Mouse (Mus musculus) A20 (cell line): ENCODE measurements around the gene Abr.

Experiments used
- DNase-seq: peaks from one replicate; pipeline ENCODE4 v3.0.0-alpha.2; 2011; ENCODE audit warnings: low read depth, low spot score

Abr gene

DNA sequence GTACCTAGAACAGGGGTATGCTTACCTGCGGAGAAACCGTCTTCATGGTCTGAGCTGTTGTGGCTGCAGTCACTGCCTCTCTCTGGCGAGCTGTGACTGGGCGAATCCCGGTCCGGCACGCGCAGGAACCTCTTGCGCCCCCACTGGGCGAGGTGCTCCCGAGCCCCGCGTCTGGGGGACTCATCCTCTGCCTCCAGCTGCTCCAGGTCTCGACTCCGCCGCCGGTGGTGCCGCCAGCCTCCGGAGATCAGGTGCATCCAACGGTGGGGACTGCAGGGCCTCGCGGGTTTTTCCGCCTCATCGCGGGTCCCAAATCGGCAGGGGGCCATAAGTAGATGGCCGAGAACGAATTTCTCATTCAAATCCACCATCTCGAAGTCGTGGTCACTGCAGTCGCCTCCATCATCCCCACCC, at the start of gene Abr:
Gene Abr (minus strand): TSS at position 163 of the 414 bp plus-strand sequence.
- peak; percentile 64 for DNase-seq

DNA sequence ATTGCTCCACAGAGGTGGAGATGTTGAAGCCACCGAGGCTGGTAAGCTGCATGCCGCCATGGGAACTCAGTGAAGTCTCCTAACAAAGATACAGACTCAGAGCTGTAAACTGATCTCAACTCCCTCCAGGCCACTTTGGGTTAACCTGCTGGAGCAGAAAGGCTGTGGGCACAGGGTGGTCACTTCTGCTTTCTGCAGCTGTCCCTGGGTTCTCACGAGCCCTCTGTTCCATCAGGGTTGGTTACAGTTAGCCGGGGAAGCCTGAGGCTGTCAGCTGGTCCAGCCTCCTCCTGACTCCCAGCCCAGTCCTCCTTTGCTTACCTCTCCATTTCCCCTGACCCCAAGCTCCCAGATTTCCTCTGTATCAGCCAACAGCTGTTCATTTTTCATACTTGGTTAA, 45.7 kb upstream of the Abr start:
- DNase-seq = peak; percentile 27

DNA sequence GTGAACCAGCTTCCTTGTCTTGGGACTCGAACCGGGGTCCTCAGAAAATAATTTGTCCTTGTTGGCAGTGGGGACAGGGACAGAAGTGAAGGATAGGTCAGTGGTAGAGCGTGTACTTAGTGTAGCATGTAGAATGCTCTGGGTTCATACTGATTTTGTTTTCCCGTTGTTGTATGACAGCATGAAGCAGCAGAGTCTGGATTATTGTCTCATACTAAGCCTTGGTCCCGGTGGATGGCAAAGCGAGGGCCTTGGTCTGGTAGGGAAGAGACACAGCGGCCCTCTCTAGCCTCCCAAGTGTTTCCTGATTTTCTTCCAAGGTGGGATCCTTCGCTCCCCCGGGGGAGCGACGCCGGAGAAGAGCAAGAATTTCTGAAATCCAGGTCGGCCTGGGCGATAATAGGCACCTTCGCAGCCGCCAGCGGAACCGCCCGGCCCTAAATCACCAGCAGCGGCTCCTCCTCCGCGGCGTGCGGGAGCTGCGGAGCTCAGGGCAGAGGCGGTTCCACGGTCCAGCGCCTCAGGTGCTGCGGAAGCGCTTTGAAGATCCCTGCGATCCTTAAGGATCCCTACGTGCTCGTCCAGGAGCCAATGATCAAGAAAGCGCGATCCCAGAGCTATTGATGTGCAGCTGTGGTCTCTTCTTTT, 44.0 kb upstream of the Abr start:
- no peak for DNase-seq

DNA sequence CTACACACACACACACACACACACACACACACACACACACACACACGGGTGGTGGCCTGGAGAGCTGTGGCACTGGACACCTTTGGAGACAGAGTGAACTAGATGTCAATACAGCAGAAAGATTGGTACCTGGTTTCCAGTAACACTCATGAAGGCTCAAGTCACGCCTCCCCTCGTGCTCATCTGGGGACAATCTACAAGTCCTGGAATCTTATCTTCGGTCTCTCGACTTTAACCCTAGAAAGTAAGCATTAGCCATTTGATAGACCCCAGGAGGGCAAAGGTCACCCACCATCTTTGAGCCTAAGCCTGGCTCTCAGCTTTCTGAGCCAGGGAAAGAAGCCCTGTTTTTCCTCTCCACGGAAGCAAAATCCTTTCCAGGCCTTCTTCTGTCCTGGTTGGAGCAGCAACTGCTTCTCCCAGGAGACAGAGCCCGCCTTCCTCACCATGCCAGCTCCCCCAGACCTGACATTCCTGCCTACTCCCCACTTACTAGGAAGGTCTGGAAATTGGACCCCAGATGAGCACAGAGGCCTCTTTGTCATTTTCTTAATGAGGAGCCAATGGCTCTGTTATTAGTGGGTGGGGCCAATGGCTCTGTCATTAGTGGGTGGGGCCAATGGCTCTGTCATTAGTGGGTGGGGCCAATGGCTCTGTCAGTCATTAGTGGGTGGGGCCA, 39.8 kb upstream of the Abr start:
- DNase-seq = no peak

DNA sequence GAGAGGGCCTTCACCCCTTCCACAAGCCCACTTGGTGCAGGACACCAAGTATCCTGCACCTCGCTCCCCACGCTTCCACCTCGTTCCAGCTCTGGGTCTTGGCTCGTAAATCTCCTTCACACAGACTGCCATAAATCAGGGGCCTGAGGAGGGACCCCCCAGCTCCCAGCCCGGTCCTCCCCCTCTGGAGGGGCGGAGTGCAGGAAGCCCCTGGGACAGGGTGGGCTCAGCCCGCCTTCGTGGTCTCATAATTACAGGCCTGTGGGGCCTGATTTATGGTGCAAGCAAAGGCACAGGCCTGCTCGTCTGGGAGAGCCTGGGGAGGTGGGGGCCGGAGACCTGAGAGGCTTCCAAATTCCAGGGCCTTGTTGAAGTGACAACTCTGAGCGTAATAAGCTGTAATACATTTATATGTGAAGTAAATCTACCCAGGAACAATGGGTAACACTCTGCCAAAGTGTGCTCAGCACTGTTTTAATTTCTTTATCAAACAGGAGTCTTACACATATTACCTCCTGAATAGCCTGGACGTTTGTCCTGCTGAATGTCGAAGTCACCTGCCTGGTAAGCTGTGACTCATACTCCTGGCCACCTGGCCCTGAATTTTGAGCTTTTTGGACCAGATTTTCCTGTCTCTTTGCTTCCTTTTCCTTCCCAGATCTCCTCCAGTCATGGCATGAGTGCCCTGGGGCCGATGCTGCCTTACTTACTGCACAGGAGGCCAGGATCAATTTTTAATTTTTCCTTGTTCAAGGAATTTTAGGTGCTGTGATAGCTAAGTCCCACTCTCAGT, 37.2 kb upstream of the Abr start:
- no peak for DNase-seq

DNA sequence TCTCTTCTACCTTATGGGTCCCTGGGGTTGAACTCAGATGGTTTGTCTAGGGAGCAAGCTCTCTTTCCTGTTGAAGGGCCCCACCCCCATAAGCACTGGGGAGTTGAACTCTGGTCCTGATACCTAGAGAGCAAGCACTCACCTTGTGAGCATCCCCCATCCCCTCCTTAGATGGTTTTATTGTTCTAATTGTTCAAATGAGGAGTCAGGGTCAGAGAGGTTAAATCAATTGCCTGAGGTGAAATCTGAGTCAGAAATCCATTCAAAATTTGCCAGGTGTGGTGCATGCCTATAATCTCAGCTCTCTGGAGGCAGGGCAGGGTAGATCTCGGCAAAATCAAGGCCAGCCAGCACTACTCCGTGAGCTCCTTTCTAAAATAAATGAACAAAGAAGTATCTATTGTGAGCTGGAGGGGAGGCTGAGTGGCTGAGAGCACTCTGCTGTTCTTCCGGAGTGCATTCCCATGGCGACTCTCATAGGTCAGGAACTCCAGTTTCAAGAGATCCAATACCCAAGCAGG, 35.4 kb upstream of the Abr start:
- DNase-seq = no peak

DNA sequence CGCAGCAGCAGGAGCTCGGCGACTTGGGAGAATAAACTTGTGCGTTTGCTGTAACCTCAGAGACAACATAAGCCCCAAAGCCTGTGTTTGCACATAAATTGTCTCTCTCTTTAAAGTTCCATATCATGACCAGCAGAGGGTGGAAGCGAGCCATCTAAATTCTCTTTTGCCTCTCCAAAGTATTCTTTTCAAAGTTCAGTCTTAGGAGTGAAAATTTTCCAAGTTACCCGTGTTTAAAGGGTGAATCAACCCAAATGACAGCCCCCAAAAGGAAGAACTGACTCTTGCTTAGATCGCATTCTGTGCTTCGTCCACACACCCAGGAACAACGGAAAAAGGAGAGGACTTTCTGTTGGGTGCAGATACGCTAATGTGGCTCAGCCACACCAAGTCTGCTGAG, 33.0 kb upstream of the Abr start:
- DNase-seq = peak; percentile 59

DNA sequence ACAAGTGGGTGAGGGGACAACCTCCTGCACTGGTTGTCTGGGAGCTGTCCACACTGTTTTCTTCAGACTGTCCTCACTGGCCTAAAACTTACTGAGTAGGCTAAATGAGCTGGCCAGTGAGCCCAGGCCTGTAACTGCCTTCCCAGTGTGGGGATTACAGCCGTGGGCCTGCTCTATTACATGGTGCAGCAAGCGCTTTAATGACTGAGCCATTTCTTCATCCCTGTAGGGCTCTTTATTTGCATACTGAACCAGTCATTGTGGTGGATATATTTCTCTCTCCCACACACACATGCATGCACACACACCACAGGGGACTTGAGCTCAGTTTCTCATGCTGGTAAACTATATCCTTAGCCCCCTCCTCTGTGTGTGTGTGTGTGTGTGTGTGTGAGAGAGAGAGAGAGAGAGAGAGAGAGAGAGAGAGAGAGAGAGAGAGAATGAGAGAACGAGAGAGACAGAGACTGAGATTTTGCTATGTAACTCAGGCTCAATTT, 30.8 kb upstream of the Abr start:
- no peak for DNase-seq

DNA sequence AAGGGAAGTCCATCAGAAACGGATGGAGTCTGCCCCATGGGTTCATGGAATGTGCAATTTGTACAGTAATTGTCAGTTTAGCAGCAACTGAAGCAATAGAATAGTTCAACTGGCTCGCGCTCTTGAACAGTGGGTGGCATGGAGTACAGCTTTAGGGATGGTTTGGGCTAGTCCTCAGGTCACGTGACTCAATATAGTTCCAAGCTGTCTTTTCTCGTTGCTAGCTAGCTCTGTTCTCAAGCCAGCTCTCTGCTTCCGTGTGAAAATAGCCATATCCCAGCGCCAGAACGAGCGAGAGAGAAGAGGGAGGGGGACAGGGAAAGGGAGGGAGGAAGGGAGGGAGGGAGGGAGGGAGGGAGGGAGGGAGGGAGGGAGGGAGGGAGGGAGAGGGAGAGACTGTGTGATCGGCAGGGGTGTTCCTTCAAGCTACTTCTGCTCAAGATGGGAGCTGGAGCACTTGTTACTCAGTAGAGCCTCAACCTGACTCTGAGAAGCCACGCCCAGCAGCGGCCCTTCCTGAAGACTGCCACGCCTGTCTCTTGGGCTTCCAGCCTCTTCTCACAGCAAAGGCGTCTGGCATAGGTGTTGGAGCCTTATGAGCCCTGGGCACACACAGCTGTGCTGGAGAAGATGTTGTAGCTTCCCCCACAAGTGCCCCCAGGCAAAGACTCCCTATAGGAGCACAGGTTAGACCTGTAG, 28.9 kb upstream of the Abr start:
- no peak for DNase-seq

DNA sequence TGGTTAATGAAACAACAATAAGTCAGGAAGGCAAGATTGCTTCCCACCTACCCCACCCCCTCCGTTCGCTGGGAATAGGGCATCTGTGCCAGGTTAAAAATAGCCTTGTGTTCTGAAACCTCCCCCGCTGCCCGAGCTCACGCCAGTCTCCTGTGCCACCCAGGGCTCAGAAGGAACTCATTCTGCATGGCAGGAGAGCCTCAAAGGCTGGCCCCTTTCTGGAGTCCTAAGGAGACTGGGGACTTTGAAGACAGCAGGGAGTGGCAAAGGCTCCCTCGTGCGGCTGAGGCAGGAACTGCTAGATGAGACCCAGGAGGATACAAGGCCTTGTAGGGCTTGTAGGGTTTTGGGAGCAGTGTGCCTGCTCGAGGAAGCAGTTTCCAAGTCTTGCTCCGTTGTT, 25.4 kb upstream of the Abr start:
- DNase-seq = peak; percentile 79

DNA sequence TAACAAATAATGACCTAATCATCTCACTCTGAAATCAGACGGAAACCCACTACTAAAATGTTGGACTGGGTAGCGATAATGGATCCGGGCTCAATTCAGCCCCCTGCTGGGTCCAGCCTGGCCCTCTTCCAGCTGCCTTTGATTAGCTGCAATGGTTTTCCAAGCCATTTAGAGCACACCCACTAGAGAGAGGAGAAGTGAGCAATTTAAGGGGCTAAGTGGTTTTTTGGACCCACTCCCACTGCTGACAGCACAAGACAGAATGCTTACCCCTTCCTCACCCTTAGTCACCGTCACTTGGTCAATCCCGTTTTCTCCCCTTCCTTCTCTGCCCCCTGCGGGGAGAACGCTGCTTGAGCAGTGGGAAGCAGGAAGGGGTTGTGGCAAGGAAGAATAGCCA, 24.9 kb upstream of the Abr start:
- no peak for DNase-seq

DNA sequence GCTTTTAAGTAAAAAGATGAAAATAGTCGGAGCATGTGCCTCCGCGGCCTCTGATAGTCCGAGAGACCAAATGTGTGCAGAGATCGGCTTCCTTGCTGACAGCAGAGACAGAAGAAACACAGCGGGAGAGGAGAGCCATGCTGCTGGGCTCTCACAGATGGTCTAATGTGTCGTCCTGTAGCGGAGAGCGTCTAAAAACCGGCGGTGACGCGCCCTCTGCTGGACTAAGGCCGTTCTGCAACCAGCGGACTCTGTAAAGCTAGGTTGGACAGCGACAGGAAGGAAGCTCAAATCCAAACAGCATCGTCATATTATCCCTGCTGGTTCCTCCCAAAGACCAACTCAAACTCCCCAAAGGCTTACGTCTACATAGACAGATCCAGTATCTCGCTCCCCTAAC, 23.8 kb upstream of the Abr start:
- peak; percentile 87 for DNase-seq

DNA sequence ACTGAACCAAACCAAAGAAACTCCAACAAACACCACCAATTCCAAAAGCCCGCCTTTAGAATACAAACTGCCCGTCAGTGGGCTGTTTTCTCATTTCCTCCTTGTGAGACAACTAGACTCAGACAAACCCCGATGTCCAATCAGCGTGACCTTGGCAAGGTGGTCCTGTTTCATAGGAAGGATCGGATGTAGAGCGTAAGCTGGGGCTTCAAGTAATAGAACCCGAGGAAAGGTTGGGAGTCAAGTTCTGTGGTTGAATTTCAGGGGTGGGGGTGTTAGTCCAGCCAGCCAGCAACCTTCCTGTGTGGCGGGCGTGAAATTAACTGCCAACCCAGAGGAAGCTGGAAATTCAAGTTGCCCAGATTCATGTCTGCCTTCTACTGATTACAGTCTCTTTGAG, 22.9 kb upstream of the Abr start:
- DNase-seq = no peak

DNA sequence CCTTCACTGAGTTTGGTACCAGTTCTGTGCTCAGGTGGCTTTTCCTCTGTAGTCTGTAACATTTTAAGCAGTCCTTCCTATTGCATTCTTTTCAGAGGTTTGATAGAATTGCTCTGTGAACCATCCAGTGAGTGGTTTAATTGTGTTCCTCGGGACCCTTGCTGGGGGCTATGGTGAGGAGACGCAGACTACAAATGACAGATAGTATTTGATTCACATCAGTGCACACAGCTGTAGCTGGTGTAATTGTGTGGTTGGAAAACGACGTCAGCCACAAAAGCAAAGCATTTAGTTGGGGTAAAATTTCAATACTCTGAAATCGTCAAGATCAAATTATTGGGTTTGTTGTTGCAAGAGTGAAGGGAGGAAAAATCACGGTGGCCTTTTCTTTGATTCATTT, 22.1 kb upstream of the Abr start:
- no peak for DNase-seq

DNA sequence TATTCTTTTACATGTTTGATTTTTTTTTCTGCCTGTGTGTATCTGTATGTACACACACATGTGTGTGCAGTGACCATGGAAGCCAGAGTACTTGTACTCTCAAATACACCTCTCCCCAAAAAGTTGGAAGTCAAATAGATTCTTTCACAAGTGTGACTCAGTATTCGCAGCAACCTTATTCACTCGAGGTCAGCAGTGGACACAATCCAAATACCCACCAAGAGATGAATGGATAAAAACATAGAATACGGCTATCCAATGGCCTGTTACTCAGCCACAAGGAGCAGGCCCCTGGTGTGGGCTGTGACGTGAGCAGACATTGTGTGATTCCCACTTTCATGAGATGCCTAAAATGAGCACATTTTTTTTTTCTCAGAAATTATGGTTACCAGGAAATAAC, 18.1 kb upstream of the Abr start:
- no peak for DNase-seq

DNA sequence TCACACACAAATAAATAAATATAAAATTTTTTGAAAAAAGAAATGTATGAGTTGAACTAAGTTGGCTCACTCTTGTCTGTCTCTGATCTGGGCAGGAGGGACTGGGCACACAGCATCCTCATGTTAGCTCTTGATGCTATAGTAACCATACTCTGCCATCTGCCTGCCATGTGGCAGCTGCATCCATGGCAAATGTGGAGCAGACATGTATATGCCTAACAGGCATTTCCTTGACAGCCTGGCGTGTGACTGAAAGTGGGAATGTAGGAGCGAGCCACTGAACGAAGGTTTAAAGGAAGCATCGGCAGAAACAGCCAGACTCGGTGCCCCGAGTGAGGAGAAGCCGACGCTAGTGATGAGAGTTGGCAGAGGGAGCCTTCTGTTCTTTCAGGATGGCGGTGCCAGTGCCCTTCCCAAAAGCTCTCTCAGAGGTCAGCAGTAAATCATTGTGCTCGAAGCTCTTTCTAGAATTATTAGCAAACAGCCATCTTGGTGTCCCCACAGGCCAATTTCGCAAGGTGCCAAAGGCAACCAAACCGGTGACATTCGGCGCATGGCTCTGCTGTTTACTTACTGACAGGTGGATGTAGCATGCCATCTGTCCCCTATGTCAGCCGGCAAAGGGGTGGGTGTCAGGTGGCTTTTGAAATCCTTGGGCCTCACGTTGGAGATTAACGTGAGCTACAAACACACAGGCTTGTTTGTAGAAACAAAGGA, 17.3 kb upstream of the Abr start:
- no peak for DNase-seq

DNA sequence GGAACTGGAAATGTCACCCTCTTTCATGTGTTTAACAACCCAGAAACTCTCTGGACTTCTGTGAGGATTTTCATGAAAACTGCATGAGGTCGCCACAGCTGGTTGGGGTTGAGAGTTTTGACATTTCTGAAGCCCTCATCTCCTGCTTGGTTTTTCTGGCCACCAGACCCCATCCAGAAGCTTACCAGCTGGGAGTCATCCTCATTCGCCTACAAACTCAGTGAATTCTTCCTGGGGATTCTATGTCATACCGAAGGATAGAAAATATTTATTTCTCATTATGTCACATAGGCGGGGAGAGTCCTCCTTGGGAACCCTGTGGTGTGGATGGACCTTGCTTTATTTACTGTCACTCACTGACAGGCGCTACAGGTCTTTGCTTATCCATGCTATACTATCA, 8.4 kb upstream of the Abr start:
- DNase-seq = no peak

DNA sequence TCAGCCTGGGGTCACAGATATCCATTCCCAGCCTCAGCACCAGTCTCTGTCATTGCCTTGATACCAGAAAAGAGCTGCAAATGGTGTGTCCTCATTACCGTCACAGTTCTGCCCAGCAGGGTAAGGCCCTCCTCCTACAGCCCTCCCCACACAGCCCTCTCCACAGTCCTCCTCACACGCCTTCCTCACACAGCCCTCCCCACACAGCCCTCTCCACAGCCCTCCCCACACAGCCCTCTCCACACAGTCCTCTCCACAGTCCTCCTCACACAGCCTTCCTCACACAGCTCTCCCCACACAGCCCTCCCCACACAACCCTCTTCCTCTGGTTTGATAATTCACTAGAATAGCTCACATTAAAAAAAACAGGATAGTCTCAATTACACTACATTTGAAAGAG, 7.9 kb upstream of the Abr start:
- DNase-seq = no peak

DNA sequence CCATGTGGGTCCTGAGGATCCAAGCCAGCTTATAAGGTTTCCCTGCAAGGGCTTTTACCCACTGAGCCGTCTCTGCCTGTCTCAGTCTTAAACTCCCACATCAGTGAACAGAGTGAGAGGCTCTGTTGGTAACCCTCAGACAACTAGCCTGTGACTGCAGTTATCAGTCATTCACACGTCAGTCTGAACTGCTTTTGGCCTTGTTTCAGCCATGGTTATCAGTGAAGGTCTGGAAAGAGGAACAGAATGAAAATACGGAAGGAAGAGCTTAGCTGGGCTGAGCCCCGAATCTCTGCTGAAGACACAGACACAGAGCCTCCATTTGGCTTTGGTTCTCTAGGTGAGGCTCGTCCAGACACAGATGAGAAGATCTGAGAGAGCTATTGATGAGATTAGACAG, 6.5 kb upstream of the Abr start:
- no peak for DNase-seq

DNA sequence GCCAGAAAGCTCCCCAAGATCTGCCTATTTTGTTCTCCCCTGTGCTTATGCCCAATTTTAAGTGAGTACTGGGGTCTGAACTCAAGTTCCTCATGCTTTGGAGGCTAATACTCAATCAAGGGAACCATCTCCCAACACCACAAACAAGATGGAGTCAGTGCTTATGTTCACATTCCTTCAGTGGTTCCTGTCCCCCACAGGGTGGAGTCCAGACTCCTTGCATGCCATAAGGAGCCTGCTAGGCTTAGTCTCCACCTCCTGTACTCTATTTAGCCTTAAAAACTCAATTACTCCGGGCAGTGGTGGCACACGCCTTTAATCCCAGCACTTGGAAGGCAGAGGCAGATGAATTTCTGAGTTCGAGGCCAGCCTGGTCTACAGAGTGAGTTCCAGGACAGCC, 2.8 kb upstream of the Abr start:
- no peak for DNase-seq

DNA sequence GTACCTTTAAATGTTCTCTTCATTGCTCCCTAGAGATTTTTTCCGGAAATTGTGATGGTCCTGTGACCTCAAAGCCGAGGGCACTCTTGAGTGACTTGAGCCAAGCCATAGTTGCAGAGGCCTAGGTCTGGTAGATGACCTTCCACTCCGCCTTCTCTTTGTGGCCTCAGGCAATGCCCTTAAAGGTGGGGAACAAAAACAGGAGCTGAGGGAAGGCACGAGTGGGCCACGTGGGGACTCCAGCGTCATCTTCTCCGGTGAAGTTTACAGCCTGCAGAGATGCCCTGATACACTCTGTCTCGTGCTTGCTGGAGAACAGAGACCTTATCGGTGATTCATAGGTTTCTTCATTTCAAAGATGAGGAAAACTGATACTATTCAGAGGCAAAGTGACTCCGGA, 2.0 kb upstream of the Abr start:
- no peak for DNase-seq
